ENCODE assay signal across 10 mouse cellular contexts in the genomic region with DNA sequence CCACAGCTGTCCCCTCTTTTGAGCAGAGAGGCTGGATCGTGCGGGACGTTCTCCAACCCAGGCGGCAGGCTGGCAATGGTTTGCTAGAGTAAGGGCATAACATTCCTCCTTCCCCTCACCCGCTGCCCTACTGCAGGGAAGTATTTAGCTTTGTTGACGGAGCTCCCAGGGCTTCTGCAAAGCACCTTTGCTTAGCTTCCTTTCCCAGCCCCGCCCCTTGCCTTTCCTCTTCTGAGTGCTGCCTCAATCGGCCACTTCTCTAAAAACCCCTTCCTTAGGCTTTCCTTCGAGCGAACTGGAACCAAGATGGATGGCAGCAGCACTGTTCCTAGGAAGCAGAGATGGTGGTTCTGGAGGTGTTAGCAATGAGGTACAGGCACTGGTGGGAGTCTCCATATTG.
A peak's percentile ranks its signal among the peaks of the same experiment; 100 is the strongest.
DNase-seq lines count a peak whose midpoint lies in the region; ATAC-seq lines count a peak whose summit lies in the region.
"Had no signal": no experiment of that assay in that cellular context is flagged by ENCODE, and none has a peak within 500 bp of the region (broad histone marks: within the 10 kb centered on the region; RNA-seq: fewer than 3 reads in every experiment).

No protein-coding gene starts in this region.

- H3K27ac ChIP-seq in intestine, embryonic 15.5 days, result no peak overlapping the region
- H3K27ac ChIP-seq: hindbrain, embryonic 15.5 days had no signal

- no peaks in the 10 kb centered on the region for H3K36me3 ChIP-seq in intestine, embryonic 15.5 days
- H3K36me3 ChIP-seq: hindbrain, embryonic 15.5 days had no signal

- H3K9me3 ChIP-seq in intestine, embryonic 15.5 days, result no peaks in the 10 kb centered on the region
- H3K9me3 ChIP-seq: hindbrain, embryonic 15.5 days had no signal

- WGBS in intestine, embryonic 15.5 days, result 36% methylated on average over 10 of the region's 10 CpGs

- no peaks in the 10 kb centered on the region for H3K27me3 ChIP-seq in intestine, embryonic 15.5 days (replicated peaks)
- H3K27me3 ChIP-seq: hindbrain, embryonic 15.5 days; Patski had no signal

- no peak overlapping the region for H3K9ac ChIP-seq in intestine, embryonic 15.5 days
- H3K9ac ChIP-seq: hindbrain, embryonic 15.5 days had no signal

- no peak overlapping the region for H3K4me3 ChIP-seq in intestine, embryonic 15.5 days (replicated peaks)
- H3K4me3 ChIP-seq: hindbrain, embryonic 15.5 days had no signal

- intact Hi-C loops in left cerebral cortex, postnatal 4 days (cut with DNase I), result no loop called here

- H3K4me1 ChIP-seq in intestine, embryonic 15.5 days (replicated peaks), result peaks cover 8% of the 10 kb centered on the region; the same call in 1 of the 2 replicates

- peak overlapping the region; percentile 25; the same call in 1 of the 2 replicates for H3K4me2 ChIP-seq in intestine, embryonic 15.5 days (replicated peaks)
- H3K4me2 ChIP-seq: hindbrain, embryonic 15.5 days had no signal

- peak; percentile 6 to 18 for DNase-seq in cerebellum, postnatal 10 days
- peak; percentile 5 to 9 for DNase-seq in left cerebral cortex, adult 18-20 months (ENCODE audit: low spot score in 2 of 2)
- no peak for DNase-seq in left cerebral cortex, postnatal 4 days
- DNase-seq in lung, postnatal 36 days, result peak; percentile 66
- DNase-seq in cerebellum, adult 11-12 months, result no peak
- DNase-seq in Muller cell, postnatal 12 days (ENCODE audit: inconsistent ontology term), result no peak

- no peak for ATAC-seq in cerebellum, adult (ENCODE audit: insufficient number of reproducible peaks, low FRiP score, low TSS enrichment)
- ATAC-seq in intestine, embryonic 15.5 days, result no peak
- ATAC-seq: Patski had no signal

Comparison
In these comparisons a context has a peak if more than half of its experiments do, and no peak if none do; other contexts are left out.
1. DNase-seq: peak in cerebellum, postnatal 10 days (2 of 2), left cerebral cortex, adult 18-20 months (2 of 2) and lung, postnatal 36 days (single experiment); none in left cerebral cortex, postnatal 4 days (single experiment), cerebellum, adult 11-12 months (single experiment) and Muller cell, postnatal 12 days (single experiment).